ENCODE assay signal across 14 mouse cellular contexts in the genomic region with DNA sequence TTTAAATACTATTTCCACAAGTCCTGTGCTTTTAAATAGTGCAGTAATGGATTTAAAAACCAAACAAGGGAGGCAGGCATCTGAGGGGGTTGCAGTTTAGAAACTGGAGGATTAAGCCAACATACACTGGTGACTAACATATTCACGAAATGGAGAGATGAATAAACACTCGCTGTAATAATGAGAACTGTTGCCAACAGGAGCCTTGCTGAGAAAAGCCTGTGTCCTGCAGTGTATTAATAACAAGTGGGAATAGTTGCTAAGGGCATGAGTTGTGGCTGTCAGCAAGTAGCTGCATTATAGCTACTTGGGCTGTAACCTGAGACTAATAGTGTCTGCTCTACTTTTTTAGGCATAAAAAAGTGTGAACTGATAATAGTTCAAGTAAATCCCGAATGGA.
A peak's percentile ranks its signal among the peaks of the same experiment; 100 is the strongest.
DNase-seq lines count a peak whose midpoint lies in the region; ATAC-seq lines count a peak whose summit lies in the region.
"Had no signal": no experiment of that assay in that cellular context is flagged by ENCODE, and none has a peak within 500 bp of the region (broad histone marks: within the 10 kb centered on the region; RNA-seq: fewer than 3 reads in every experiment).

No protein-coding gene starts in this region.

- no peak for ATAC-seq in megakaryocyte, adult 5-6 weeks (ENCODE audit: poor library complexity, severe bottlenecking)
- ATAC-seq: intestine, postnatal 0 days had no signal

- intact Hi-C loops in left cerebral cortex, postnatal 4 days (cut with DNase I) = no loop called here
- intact Hi-C loops in left cerebral cortex, postnatal 36 days (cut with DNase I) = no loop called here

- peak; percentile 19 for DNase-seq in embryo, embryonic 11 days
- no peak for DNase-seq in embryo, embryonic 9.5 days (ENCODE audit: extremely low spot score)
- DNase-seq in left cerebral cortex, postnatal 4 days = peak; percentile 2
- no peak for DNase-seq in left cerebral cortex, postnatal 36 days (ENCODE audit: low spot score in 2 of 2)
- peak; percentile 14 for DNase-seq in adipocyte (ENCODE audit: low spot score)
- peak; percentile 39 for DNase-seq in mesoderm, embryonic 11.5 days (ENCODE audit: low read depth, low spot score)
- no peak for DNase-seq in urinary bladder, postnatal 10 days (ENCODE audit: low spot score)
- DNase-seq: adrenal gland, adult 2 months; cerebellum, postnatal 36 days; heart, postnatal 14 days; lung, postnatal 14 days; thymus, adult 18-20 months had no signal

Comparison
In these comparisons a context has a peak if more than half of its experiments do, and no peak if none do; other contexts are left out.
1. DNase-seq: peak in embryo, embryonic 11 days (single experiment), left cerebral cortex, postnatal 4 days (single experiment), adipocyte (single experiment) and mesoderm, embryonic 11.5 days (single experiment); none in embryo, embryonic 9.5 days (single experiment), left cerebral cortex, postnatal 36 days (0 of 2) and urinary bladder, postnatal 10 days (single experiment).